Mouse (Mus musculus) C2C12 (cell line): Measurements from ENCODE around the gene Wfdc1.

Source experiments
- CEBPB ChIP-seq: IDR thresholded peaks from one replicate; pipeline ENCODE4 v1.6.1; 2011; ENCODE audit warnings: low read depth, mild to moderate bottlenecking, control low read depth, moderate library complexity
- CTCF ChIP-seq: IDR thresholded peaks from one replicate; pipeline ENCODE4 v1.5.1; 2011; ENCODE audit not compliant: control insufficient read depth, insufficient read depth, insufficient read length
- MYOD1 ChIP-seq: IDR thresholded peaks from one replicate; pipeline ENCODE4 v1.6.1; 2011; ENCODE audit warnings: low read depth; ENCODE audit not compliant: control insufficient read depth, insufficient read length
- USF1 ChIP-seq: IDR thresholded peaks from one replicate; pipeline ENCODE4 v1.6.1; 2011; ENCODE audit warnings: low read depth, mild to moderate bottlenecking, control low read depth, moderate library complexity

DNA sequence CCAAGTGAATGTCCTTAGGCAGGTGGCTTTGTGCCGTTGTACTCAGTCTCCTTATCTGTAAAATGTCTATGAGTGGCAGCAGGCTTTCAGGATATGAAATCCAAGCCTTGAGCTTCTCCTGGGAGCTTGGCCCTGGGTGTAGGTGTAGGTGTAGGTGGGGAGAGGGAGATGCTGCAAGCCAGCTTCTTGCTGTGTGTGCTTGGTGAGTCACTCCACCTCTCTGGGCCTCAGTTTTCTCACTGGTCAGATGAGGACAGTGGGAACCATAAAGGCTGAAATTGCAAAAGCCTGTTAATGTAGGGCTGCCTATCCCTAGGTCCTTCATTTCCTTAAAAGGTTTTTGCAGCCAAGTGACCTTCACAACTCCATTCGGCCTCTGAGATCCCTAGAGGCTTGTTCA is 30.2 kb upstream of the Wfdc1 start:
- TF ChIP-seq CEBPB (no peak), CTCF (no peak), USF1 (no peak), MYOD1 (no peak)
